Comparison of ENCODE assay signal across 14 mouse cellular contexts in the genomic region with DNA sequence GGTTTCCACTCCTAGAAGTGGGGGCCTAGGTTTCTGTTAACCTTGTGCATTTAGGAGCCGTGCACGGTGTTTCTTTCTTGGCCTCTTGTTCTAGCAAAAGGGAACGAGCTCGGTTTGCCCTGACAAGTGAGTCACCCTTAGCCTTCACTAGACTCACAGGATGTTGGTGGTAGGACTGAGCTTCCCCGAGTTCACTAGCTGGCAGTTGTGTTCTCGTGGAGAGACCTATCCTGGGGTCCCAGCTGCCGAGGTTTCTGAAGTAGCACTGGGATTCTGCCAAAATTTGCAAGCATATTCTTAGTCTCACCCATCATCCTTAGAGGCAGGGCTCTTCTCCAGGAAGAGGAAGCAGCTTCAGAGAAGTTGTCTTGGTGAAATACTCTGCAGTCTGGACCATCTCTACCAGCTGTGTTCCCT.
DNase-seq lines count a peak whose midpoint lies in the region; ATAC-seq and TF ChIP-seq lines count a peak whose summit lies in the region.
"Had no signal": no experiment of that assay in that cellular context is flagged by ENCODE, and none has a peak within 500 bp of the region (broad histone marks: within the 10 kb centered on the region; RNA-seq: fewer than 3 reads in every experiment).

No protein-coding gene starts in this region.

- H3K9ac ChIP-seq in heart, embryonic 11.5 days (ENCODE audit: low read depth, low read length), result no peak overlapping the region
- no peak overlapping the region for H3K9ac ChIP-seq in lung, postnatal 0 days (replicated peaks; ENCODE audit: low read depth)
- H3K9ac ChIP-seq: embryonic facial prominence, embryonic 12.5 days; liver, embryonic 12.5 days had no signal

- 68% methylated on average over 7 of the region's 7 CpGs for whole genome bisulfite sequencing in heart, embryonic 11.5 days (ENCODE audit: insufficient replicate concordance)
- 31% methylated on average over 7 of the region's 7 CpGs for WGBS in lung, postnatal 0 days

- H3K4me2 ChIP-seq in heart, embryonic 11.5 days, result no peak overlapping the region
- H3K4me2 ChIP-seq in lung, postnatal 0 days (replicated peaks; ENCODE audit: low read depth, low read length), result no peak overlapping the region
- H3K4me2 ChIP-seq: embryonic facial prominence, embryonic 12.5 days; liver, embryonic 12.5 days had no signal

- no peaks in the 10 kb centered on the region for H3K9me3 ChIP-seq in heart, embryonic 11.5 days (replicated peaks; ENCODE audit: control insufficient read depth, low read length)
- H3K9me3 ChIP-seq in lung, postnatal 0 days (ENCODE audit: low read length), result no peaks in the 10 kb centered on the region
- H3K9me3 ChIP-seq: embryonic facial prominence, embryonic 12.5 days; liver, embryonic 12.5 days; megakaryocyte, embryonic 14.5 days had no signal

- peaks cover 22% of the 10 kb centered on the region for H3K4me1 ChIP-seq in heart, embryonic 11.5 days (ENCODE audit: control insufficient read depth, insufficient read depth, low read length)
- H3K4me1 ChIP-seq in lung, postnatal 0 days (ENCODE audit: insufficient read depth, low read depth, low read length), result peaks cover 13% of the 10 kb centered on the region; the same call in 1 of the 2 replicates

- H3K27ac ChIP-seq in heart, embryonic 11.5 days (ENCODE audit: low read depth, low read length), result peak overlapping the region; percentile 1; the same call in 1 of the 2 replicates
- no peak overlapping the region for H3K27ac ChIP-seq in lung, postnatal 0 days (ENCODE audit: low read length)
- H3K27ac ChIP-seq: embryonic facial prominence, embryonic 12.5 days had no signal

- TF ChIP-seq EP300 in lung, postnatal 0 days (IDR thresholded peaks at IDR 0.05), result no peak

- H3K27me3 ChIP-seq in heart, embryonic 11.5 days (ENCODE audit: control insufficient read depth, insufficient read depth, low read length), result no peaks in the 10 kb centered on the region
- H3K27me3 ChIP-seq in lung, postnatal 0 days (replicated peaks; ENCODE audit: insufficient read depth, low read length), result no peaks in the 10 kb centered on the region
- H3K27me3 ChIP-seq: embryonic facial prominence, embryonic 12.5 days; liver, embryonic 12.5 days; megakaryocyte, embryonic 14.5 days had no signal

- no peak for TF ChIP-seq CTCF in lung, postnatal 0 days (IDR thresholded peaks at IDR 0.05)

- H3K36me3 ChIP-seq in heart, embryonic 11.5 days (ENCODE audit: control insufficient read depth, insufficient read depth, low read length), result no peaks in the 10 kb centered on the region
- H3K36me3 ChIP-seq in lung, postnatal 0 days (ENCODE audit: insufficient read depth, low read length), result no peaks in the 10 kb centered on the region
- H3K36me3 ChIP-seq: embryonic facial prominence, embryonic 12.5 days; liver, embryonic 12.5 days had no signal

- no peak for DNase-seq in heart, adult 9 months (ENCODE audit: low spot score in 2 of 2)
- no peak for DNase-seq in lung, postnatal 0 days (ENCODE audit: low spot score)
- DNase-seq in lung, postnatal 14 days, result no peak
- peak; percentile 41 to 42 for DNase-seq in adrenal gland, postnatal 36 days
- peak; percentile 29 for DNase-seq in naive thymus-derived CD4-positive, alpha-beta T cell, adult 2 months (ENCODE audit: low read depth)
- DNase-seq in neural tube, embryonic 10.5 days (ENCODE audit: extremely low spot score, low spot score), result no peak
- DNase-seq in urinary bladder, postnatal 25 days (ENCODE audit: low spot score), result no peak
- DNase-seq: cerebellum, adult 18-20 months; kidney, postnatal 25 days had no signal

- ATAC-seq in heart, embryonic 11.5 days (replicated peaks; ENCODE audit: insufficient number of reproducible peaks, low FRiP score, low TSS enrichment), result no peak
- 0 out of 2 replicates have a peak, but pooled peaks have one; percentile 31 for ATAC-seq in lung, postnatal 0 days
- ATAC-seq: hindbrain, embryonic 16.5 days; liver, embryonic 12.5 days had no signal

- H3K4me3 ChIP-seq in heart, embryonic 11.5 days (ENCODE audit: low read depth, low read length), result no peak overlapping the region
- no peak overlapping the region for H3K4me3 ChIP-seq in lung, postnatal 0 days (ENCODE audit: low read depth, low read length)
- H3K4me3 ChIP-seq: embryonic facial prominence, embryonic 12.5 days; liver, embryonic 12.5 days; megakaryocyte, embryonic 14.5 days had no signal

Comparison
In these comparisons a context has a peak if more than half of its experiments do, and no peak if none do; other contexts are left out.
1. DNase-seq: peak in adrenal gland, postnatal 36 days (2 of 2) and naive thymus-derived CD4-positive, alpha-beta T cell, adult 2 months (single experiment); none in heart, adult 9 months (0 of 2), lung, postnatal 0 days (single experiment), lung, postnatal 14 days (single experiment), neural tube, embryonic 10.5 days (single experiment) and urinary bladder, postnatal 25 days (single experiment).